Mouse (Mus musculus) midbrain, embryonic 14.5 days (tissue): Measurements from ENCODE around the gene Pou6f1. TPM values are rescaled to one million over a fixed set of nuclear protein-coding genes. Genes with fewer than 3 reads are reported as not detected.
A peak's percentile ranks its signal among the peaks of the same experiment; 100 is the strongest.

ENCODE experiments used
- ATAC-seq: fragments of 200-750 bp; cut with Nextera tagmentation; 2 replicates; pipeline ENCODE4 v1.8.0; 2017; ENCODE audit warnings: moderate number of reproducible peaks, moderate library complexity; ENCODE audit not compliant: low FRiP score, low TSS enrichment
- DNase-seq: peaks from one replicate; pipeline ENCODE4 v3.0.0-alpha.2; 2015
- H3K27ac ChIP-seq: fragments of 300-500 bp; sonication (generic); replicated peaks from 2 replicates; pipeline ENCODE4 v1.5.1; 2014; ENCODE audit warnings: mild to moderate bottlenecking, low read depth, low read length, moderate library complexity
- H3K27me3 ChIP-seq: fragments of 300-500 bp; sonication (generic); 2 replicates; pipeline ENCODE4 v1.6.1; 2014; ENCODE audit warnings: low read length, control low read depth, mixed read lengths; ENCODE audit not compliant: control insufficient read depth, insufficient read depth
- H3K36me3 ChIP-seq: fragments of 300-500 bp; sonication (generic); 2 replicates; pipeline ENCODE4 v1.6.1; 2014; ENCODE audit warnings: low read length, control low read depth; ENCODE audit not compliant: control insufficient read depth, insufficient read depth
- H3K4me1 ChIP-seq: fragments of 300-500 bp; sonication (generic); 2 replicates; pipeline ENCODE4 v1.6.1; 2014; ENCODE audit warnings: mild to moderate bottlenecking, antibody characterized with exemption, low read length, control low read depth; ENCODE audit not compliant: control insufficient read depth, insufficient read depth
- H3K4me2 ChIP-seq: fragments of 300-500 bp; sonication (generic); 2 replicates; pipeline ENCODE4 v1.6.1; 2014; ENCODE audit warnings: mild to moderate bottlenecking, low read length, moderate library complexity
- H3K4me3 ChIP-seq: fragments of 300-500 bp; sonication (generic); replicated peaks from 2 replicates; pipeline ENCODE4 v1.5.1; 2014; ENCODE audit warnings: low read depth, low read length
- H3K9ac ChIP-seq: fragments of 300-500 bp; sonication (generic); replicated peaks from 2 replicates; pipeline ENCODE4 v1.6.1; 2014; ENCODE audit warnings: mild to moderate bottlenecking, low read length, moderate library complexity
- H3K9me3 ChIP-seq: fragments of 300-500 bp; sonication (generic); 2 replicates; pipeline ENCODE4 v1.6.1; 2016; ENCODE audit warnings: low read length, control low read depth, mixed read lengths; ENCODE audit not compliant: control insufficient read depth
- WGBS: fragments of 180-500 bp; shearing (Covaris S2); extraction: QIAGEN DNeasy Blood & Tissue Kit; methylation state at CpG from one replicate; pipeline ENCODE4 v1.1.7; 2014; 5-methylcytosine and 5-hydroxymethylcytosine counted together
- polyA plus RNA-seq: library from polyadenylated mRNA; unstranded; fragments of >200 nt; fragmentation: Nextera tagmentation; extraction: Ambion mirVana; gene quantifications from 2 replicates; pipeline ENCODE4 v1.2.1, GENCODE M21; 2014

Gene Pou6f1
- polyA plus RNA-seq, 1 experiment from 2014 or later = 47.3 TPM

GRCm38 (mm10) chr15:100635851-100636645, 36.3 kb upstream of the Pou6f1 start:
- no peak for ATAC-seq
- H3K4me3 ChIP-seq = peak overlapping the region; percentile 36
- H3K36me3 ChIP-seq = no peaks in the 10 kb centered on the region
- peaks cover 12% of the 10 kb centered on the region; the same call in 1 of the 2 replicates for H3K4me1 ChIP-seq
- H3K27ac ChIP-seq = no peak overlapping the region
- peak overlapping the region; percentile 63 for H3K4me2 ChIP-seq
- H3K9me3 ChIP-seq = no peaks in the 10 kb centered on the region
- H3K27me3 ChIP-seq = peaks cover 53% of the 10 kb centered on the region
- no peak for DNase-seq
- WGBS = 4% methylated on average over 38 of the region's 38 CpGs
- peak overlapping the region; percentile 4; the same call in 1 of the 2 replicates for H3K9ac ChIP-seq

- Histone ChIP-seq H3K4me1 (peaks cover 12% of the 10 kb centered on the region; the same call in 1 of the 2 replicates), H3K9me3 (no peaks in the 10 kb centered on the region), H3K36me3 (no peaks in the 10 kb centered on the region), H3K9ac (no peak overlapping the region), H3K4me3 (no peak overlapping the region), H3K27me3 (peaks cover 53% of the 10 kb centered on the region), H3K4me2 (no peak overlapping the region), H3K27ac (no peak overlapping the region)
- no peak for DNase-seq
- 7% methylated on average over 9 of the region's 9 CpGs for WGBS
- no peak for ATAC-seq
These were observed 35.5 kb upstream of the Pou6f1 start for GRCm38 (mm10) chr15:100635239-100635638.

- Histone ChIP-seq H3K36me3 (no peaks in the 10 kb centered on the region), H3K4me2 (no peak overlapping the region), H3K4me1 (peaks cover 12% of the 10 kb centered on the region; the same call in 1 of the 2 replicates), H3K9ac (no peak overlapping the region), H3K27ac (no peak overlapping the region), H3K27me3 (peaks cover 49% of the 10 kb centered on the region), H3K4me3 (no peak overlapping the region), H3K9me3 (no peaks in the 10 kb centered on the region)
- DNase-seq = no peak
- no peak for ATAC-seq
- 83% methylated on average over 10 of the region's 10 CpGs for whole genome bisulfite sequencing
These were observed 33.6 kb upstream of the Pou6f1 start for GRCm38 (mm10) chr15:100633341-100633740.

GRCm38 (mm10) chr15:100632323-100632722, 32.5 kb upstream of the Pou6f1 start:
- H3K27ac ChIP-seq = no peak overlapping the region
- DNase-seq (no peak), ATAC-seq (no peak)
- WGBS = 92% methylated on average over 5 of the region's 5 CpGs
- no peak overlapping the region for H3K4me2 ChIP-seq
- peaks cover 39% of the 10 kb centered on the region for H3K27me3 ChIP-seq
- no peaks in the 10 kb centered on the region for H3K36me3 ChIP-seq
- no peaks in the 10 kb centered on the region for H3K9me3 ChIP-seq
- no peak overlapping the region for H3K4me3 ChIP-seq
- peaks cover 12% of the 10 kb centered on the region; the same call in 1 of the 2 replicates for H3K4me1 ChIP-seq
- H3K9ac ChIP-seq = no peak overlapping the region

GRCm38 (mm10) chr15:100631454-100632170, 31.8 kb upstream of the Pou6f1 start:
- DNase-seq (no peak), ATAC-seq (no peak)
- Histone ChIP-seq H3K4me3 (no peak overlapping the region), H3K27me3 (peaks cover 31% of the 10 kb centered on the region), H3K4me2 (no peak overlapping the region), H3K9ac (no peak overlapping the region), H3K9me3 (no peaks in the 10 kb centered on the region), H3K4me1 (peaks cover 5% of the 10 kb centered on the region; the same call in 1 of the 2 replicates), H3K36me3 (no peaks in the 10 kb centered on the region), H3K27ac (no peak overlapping the region)
- 91% methylated on average over 12 of the region's 12 CpGs for WGBS

GRCm38 (mm10) chr15:100630126-100630525, 30.3 kb upstream of the Pou6f1 start:
- no peak overlapping the region for H3K27ac ChIP-seq
- H3K9me3 ChIP-seq = no peaks in the 10 kb centered on the region
- no peak overlapping the region for H3K4me3 ChIP-seq
- peaks cover 17% of the 10 kb centered on the region for H3K27me3 ChIP-seq
- DNase-seq (no peak), ATAC-seq (no peak)
- no peaks in the 10 kb centered on the region for H3K36me3 ChIP-seq
- H3K4me1 ChIP-seq = no peaks in the 10 kb centered on the region
- 45% methylated on average over 3 of the region's 3 CpGs for WGBS
- H3K9ac ChIP-seq = no peak overlapping the region
- H3K4me2 ChIP-seq = no peak overlapping the region

- ATAC-seq (no peak), DNase-seq (no peak)
- no peaks in the 10 kb centered on the region for H3K9me3 ChIP-seq
- no peaks in the 10 kb centered on the region for H3K36me3 ChIP-seq
- H3K4me1 ChIP-seq = no peaks in the 10 kb centered on the region
- WGBS = 54% methylated on average over 7 of the region's 7 CpGs
- H3K4me2 ChIP-seq = no peak overlapping the region
- H3K27ac ChIP-seq = no peak overlapping the region
- no peak overlapping the region for H3K4me3 ChIP-seq
- H3K27me3 ChIP-seq = peaks cover 7% of the 10 kb centered on the region; the same call in 1 of the 2 replicates
- H3K9ac ChIP-seq = no peak overlapping the region
These were observed 29.0 kb upstream of the Pou6f1 start for GRCm38 (mm10) chr15:100628797-100629196.

- WGBS = 5% methylated on average over 11 of the region's 11 CpGs
- no peak overlapping the region for H3K4me3 ChIP-seq
These were observed 28.1 kb upstream of the Pou6f1 start for GRCm38 (mm10) chr15:100627774-100628370.

More at GRCm38 (mm10) chr15:100627774-100628370, 28.1 kb upstream of the Pou6f1 start:
- Histone ChIP-seq H3K9ac (no peak overlapping the region), H3K27me3 (0 out of 2 replicates have a peak, but pooled peaks cover under 1% of the 10 kb centered on the region), H3K4me2 (no peak overlapping the region), H3K27ac (no peak overlapping the region), H3K9me3 (no peaks in the 10 kb centered on the region), H3K36me3 (no peaks in the 10 kb centered on the region), H3K4me1 (no peaks in the 10 kb centered on the region)
- ATAC-seq = no peak
- no peak for DNase-seq
